Mouse (Mus musculus): ENCODE measurements around the gene 5830411N06Rik.

The 5830411N06Rik gene

GRCm38 (mm10) chr7:140247216-140247615 is at the start of gene 5830411N06Rik:
5830411N06Rik (plus strand) TSS chr7:140247284.
- DNase-seq = no peak

DNA sequence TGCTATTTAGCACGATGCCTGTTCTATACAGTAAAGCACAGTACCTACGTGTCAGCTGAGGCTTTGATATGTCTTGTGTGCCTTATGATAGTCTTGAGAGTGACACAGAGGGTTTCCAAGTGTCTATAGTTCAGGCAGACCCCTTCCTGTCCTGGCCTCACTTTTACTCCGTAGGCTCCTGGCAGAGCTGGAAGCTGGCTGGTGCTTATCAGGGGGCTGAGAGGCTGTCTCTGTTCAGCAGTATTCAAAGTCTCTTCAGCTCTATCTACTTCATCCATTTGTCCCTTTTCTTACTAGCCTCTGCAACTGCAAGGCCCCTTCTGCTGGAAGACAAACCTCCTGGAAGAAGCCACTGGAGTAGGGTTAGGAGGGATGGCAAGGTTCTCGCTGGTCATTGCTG is 46.0 kb upstream of the 5830411N06Rik start:
- no peak for DNase-seq

GRCm38 (mm10) chr7:140205864-140206263 is 41.2 kb upstream of the 5830411N06Rik start, which contains the start of gene Olfr524:
Olfr524 (minus strand) TSS chr7:140205964.
- DNase-seq = no peak

DNA sequence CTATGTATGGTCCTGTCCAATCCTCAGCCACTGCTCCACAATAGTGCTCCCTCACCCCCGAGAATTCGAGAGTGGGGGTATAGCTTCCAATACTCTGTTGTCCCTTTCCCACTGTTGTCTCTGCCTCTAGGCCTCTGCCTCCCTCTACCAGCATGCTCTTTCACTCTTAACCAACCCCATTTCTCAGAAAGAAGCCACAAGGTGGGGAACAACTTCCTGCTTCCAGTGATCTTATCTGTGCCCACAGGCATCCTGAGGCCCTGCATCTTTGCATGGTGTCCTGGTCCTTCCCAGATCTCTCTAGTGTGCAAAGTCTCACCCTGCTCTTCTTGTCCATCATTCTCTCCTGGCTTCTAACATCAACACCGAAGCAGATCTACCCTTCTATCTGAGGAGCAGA is 40.2 kb upstream of the 5830411N06Rik start:
- DNase-seq = no peak

GRCm38 (mm10) chr7:140208153-140208552 is 38.9 kb upstream of the 5830411N06Rik start:
- DNase-seq = no peak

- peak; percentile 5 to 14 for DNase-seq
Measured at GRCm38 (mm10) chr7:140208677-140209076, 38.4 kb upstream of the 5830411N06Rik start.

DNA sequence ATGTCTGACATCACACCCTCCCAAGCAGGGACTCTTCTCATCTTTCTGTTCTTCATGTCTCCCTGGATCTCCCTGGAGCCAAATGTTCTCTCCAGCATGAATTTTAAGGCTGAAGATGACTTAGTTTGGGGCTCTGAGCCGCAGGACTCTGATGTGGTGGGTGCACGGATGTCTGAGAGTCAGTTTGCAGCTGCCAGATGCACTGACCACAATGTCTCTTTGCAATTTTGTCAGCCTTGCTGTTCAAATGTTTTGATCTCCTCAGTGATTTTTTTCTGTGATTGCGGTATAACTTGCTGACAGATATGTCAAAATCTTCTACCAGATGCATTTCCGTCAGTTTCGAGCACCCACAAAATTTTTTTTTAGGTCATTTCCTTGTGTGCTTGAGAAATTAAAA is 33.2 kb upstream of the 5830411N06Rik start:
- no peak for DNase-seq

DNA sequence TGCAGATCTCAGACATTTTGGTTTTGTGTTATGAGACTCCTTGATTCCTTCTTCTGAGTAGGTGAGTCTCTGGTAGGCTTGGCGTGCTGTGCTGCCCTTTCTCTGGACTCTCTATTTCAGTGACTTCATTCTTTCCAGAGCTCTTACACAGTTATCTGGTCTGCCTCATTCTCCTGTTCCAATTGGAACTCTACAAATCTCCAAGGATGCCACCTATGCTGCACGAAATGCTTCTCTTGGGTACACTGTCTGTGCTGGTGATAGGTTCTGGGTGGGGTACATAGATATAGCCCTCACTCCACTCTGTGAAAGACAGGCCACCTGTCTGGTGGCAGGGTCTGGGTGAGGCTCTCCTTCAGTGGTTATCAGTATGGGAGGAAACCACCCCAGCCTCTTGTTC is 29.1 kb upstream of the 5830411N06Rik start, which contains the start of gene Cd163l1:
Gene Cd163l1 (plus strand): TSS at position 301 of the 400 bp plus-strand sequence.
- DNase-seq = no peak

DNA sequence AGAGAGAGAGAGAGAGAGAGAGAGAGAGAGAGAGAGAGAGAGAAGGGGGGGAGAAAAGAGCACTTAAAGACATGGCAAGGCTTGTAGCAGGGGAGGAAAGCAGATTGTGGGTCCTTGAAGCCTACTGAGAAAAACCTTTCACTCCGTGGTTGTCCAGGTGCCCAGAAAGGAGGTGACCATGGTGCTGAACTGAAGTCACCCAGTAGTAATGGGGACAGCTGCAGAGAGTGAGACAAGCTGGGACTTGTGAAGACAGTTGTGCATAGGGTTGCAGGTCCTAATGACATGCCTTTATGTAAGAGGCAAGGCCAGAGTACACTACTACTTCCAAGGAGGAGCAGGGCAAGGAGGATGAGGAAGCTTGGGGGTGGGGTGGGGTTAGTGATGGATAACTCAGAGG is 27.8 kb upstream of the 5830411N06Rik start:
- no peak for DNase-seq

- no peak for DNase-seq
Measured at GRCm38 (mm10) chr7:140220375-140220774, 26.7 kb upstream of the 5830411N06Rik start.

DNA sequence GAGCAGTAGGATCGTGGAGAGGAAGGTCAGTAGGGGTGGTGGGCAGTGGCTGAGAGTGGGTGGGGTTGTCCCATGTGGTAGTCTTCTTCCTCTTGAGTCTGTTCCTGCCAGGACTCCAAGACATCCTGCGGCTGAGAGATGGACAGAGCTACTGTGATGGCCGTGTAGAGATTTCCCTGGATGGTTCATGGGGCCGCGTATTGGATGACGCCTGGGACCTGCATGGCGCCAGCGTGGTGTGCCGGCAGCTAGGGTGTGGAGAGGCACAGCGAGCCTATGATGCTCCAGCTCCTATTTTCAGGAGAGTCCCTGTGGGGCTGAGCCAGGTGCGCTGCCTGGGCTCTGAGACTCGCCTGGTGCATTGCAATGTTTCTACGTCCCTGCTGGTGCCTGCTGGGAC is 22.9 kb upstream of the 5830411N06Rik start:
- no peak for DNase-seq

- peak; percentile 13 to 39 for DNase-seq
Measured at GRCm38 (mm10) chr7:140228476-140228875, 18.6 kb upstream of the 5830411N06Rik start.

- DNase-seq = no peak
Measured at GRCm38 (mm10) chr7:140231026-140231425, 16.1 kb upstream of the 5830411N06Rik start.

- DNase-seq = no peak
Measured at GRCm38 (mm10) chr7:140233696-140234095, 13.4 kb upstream of the 5830411N06Rik start.

DNA sequence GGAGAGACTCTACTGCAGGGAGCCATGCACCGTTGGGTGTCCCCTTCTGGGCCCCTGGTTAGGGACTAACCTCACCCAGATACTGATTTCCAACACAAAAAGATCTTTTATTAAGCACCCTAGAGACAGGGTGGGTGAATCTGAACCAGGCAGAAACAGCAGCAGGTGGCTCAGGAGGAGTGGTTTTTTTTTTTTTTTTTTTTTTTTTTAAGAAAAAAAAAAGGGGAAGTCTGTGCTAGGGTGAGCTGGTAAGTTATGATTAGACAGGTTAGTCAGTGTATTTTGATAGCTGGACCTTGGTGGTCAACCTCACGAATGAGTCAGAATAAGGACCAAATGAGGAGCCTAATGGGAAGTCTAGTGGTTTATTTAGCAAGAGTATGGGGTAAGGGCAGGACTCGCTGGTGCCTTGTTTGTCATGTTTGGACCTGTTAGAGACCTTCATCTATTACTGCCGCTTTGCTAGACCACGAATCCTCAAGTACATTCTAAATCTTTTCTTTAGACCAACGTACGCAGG is 6.8 kb downstream of the 5830411N06Rik start:
- DNase-seq = no peak

- no peak for DNase-seq
Measured at GRCm38 (mm10) chr7:140295746-140296145, 48.7 kb downstream of the 5830411N06Rik start.

DNA sequence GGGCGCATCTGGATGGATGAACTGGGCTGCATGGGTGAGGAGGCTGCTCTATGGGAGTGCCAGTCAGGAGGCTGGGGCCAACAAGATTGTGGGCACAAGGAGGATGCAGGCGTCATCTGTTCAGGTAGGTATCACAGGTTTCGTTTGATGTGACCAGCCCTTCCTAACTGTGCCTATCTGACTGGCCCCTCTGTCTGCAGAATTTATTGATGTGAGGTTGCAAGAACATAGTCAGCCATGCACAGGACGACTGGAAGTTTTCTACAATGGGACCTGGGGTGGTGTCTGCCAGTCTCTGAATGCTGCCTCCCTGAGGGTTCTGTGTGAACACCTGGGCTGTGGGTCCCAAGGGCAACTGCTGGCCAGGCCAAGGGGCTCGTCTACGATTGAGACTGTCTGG is 49.8 kb downstream of the 5830411N06Rik start:
- no peak for DNase-seq

GRCm38 (mm10) chr7:140299416-140299815 is 52.3 kb downstream of the 5830411N06Rik start:
- DNase-seq = no peak

GRCm38 (mm10) chr7:140319861-140320385 is 72.8 kb downstream of the 5830411N06Rik start:
- DNase-seq = no peak

DNA sequence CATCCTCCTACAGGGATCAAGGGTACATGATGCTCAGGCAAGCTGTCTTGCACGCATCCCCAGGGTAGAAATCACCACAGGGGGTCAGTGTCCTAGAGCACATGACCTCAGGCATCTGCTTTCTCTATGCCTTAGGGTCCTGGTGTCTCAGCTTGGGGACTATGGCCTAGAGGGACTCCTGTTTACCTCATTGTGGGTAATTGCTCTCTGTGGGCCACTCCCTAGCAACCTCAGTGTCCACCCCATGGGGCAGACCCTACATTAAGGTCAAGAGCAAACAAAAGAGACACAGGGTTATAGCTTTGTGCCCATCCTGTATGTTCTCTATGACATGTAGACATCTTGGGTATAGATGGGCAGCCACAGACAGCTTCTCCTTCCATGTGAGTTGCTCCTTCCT is 73.5 kb downstream of the 5830411N06Rik start, which contains the start of gene Olfr525:
Gene Olfr525 (plus strand): TSS at position 301 of the 400 bp plus-strand sequence.
- DNase-seq = no peak

- no peak for DNase-seq
Measured at GRCm38 (mm10) chr7:140321135-140321534, 74.1 kb downstream of the 5830411N06Rik start.

GRCm38 (mm10) chr7:140329766-140330304 is 82.8 kb downstream of the 5830411N06Rik start:
- DNase-seq = peak; percentile 23 to 46

- DNase-seq = no peak
Measured at GRCm38 (mm10) chr7:140333717-140334116, 86.6 kb downstream of the 5830411N06Rik start, which contains the start of gene Olfr527. Olfr527 (plus strand) TSS chr7:140334017.
